ENCODE assay signal across 13 mouse cellular contexts in the genomic region with DNA sequence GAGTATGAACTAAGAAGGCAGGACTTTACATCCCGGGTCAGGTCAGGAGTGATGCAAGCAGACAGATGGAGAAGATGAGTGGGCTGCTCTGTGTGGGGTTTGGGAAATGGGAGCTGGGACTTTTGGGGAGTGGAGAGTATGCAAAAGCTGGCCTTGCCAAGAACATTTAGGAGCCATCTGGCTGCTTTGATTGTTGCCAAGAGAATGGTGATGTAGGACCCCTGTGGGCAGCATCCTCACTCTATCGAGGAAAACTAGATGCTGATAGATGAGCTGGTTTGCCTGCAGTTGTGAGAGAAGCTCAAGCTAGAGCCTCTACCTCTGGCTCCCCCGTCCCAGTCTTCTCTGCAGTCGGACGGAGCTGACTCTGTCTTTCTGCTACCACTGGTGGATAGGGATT. TPM values are rescaled to one million over a fixed set of nuclear protein-coding genes. Genes with fewer than 3 reads are reported as not detected.
DNase-seq lines count a peak whose midpoint lies in the region; ATAC-seq lines count a peak whose summit lies in the region.
"Had no signal": no experiment of that assay in that cellular context is flagged by ENCODE, and none has a peak within 500 bp of the region (broad histone marks: within the 10 kb centered on the region; RNA-seq: fewer than 3 reads in every experiment).

No protein-coding gene starts in this region.

- 71% methylated on average over 5 of the region's 5 CpGs for WGBS in neural tube, embryonic 14.5 days

- no peaks in the 10 kb centered on the region for H3K4me1 ChIP-seq in neural tube, embryonic 14.5 days (ENCODE audit: control insufficient read depth, insufficient read depth, low read length)
- H3K4me1 ChIP-seq: stomach, embryonic 15.5 days had no signal

- no peak overlapping the region for H3K4me2 ChIP-seq in neural tube, embryonic 14.5 days (ENCODE audit: low read depth, low read length)
- H3K4me2 ChIP-seq: stomach, embryonic 15.5 days had no signal

- no peaks in the 10 kb centered on the region for H3K27me3 ChIP-seq in neural tube, embryonic 14.5 days (ENCODE audit: control insufficient read depth, insufficient read depth, low read length)
- H3K27me3 ChIP-seq: stomach, embryonic 15.5 days had no signal

- no peaks in the 10 kb centered on the region for H3K9me3 ChIP-seq in neural tube, embryonic 14.5 days (ENCODE audit: control insufficient read depth, low read length)
- H3K9me3 ChIP-seq: stomach, embryonic 15.5 days had no signal

- H3K36me3 ChIP-seq in neural tube, embryonic 14.5 days (ENCODE audit: control insufficient read depth, insufficient read depth, low read length): no peaks in the 10 kb centered on the region
- H3K36me3 ChIP-seq: stomach, embryonic 15.5 days had no signal

- DNase-seq in neural tube, embryonic 10.5 days (ENCODE audit: extremely low spot score, low spot score): no peak
- peak; percentile 81 to 88 for DNase-seq in layer of hippocampus, adult 18-20 months (ENCODE audit: low spot score in 2 of 2)
- peak; percentile 19 to 67 for DNase-seq in left cerebral cortex, adult 9 months (ENCODE audit: low spot score in 2 of 2)
- DNase-seq in telencephalon, adult 2 months (ENCODE audit: low read depth, low spot score): peak; percentile 64
- DNase-seq in urinary bladder, postnatal 14 days (ENCODE audit: low spot score): no peak
- no peak for DNase-seq in lung, postnatal 36 days
- DNase-seq in testis, postnatal 14 days (ENCODE audit: low spot score): no peak
- DNase-seq: heart, adult 18-20 months; heart, postnatal 4 days; lung, postnatal 4 days; retina, postnatal 1 day had no signal

- H3K4me3 ChIP-seq in neural tube, embryonic 14.5 days (ENCODE audit: low read depth, low read length): no peak overlapping the region
- H3K4me3 ChIP-seq: stomach, embryonic 15.5 days had no signal

- no peak overlapping the region for H3K9ac ChIP-seq in neural tube, embryonic 14.5 days (replicated peaks; ENCODE audit: low read depth, low read length)
- H3K9ac ChIP-seq: stomach, embryonic 15.5 days had no signal

- no peak overlapping the region for H3K27ac ChIP-seq in neural tube, embryonic 14.5 days (ENCODE audit: low read depth, low read length)
- H3K27ac ChIP-seq: stomach, embryonic 15.5 days had no signal

- peak; percentile 54; the same call in 1 of the 2 replicates for ATAC-seq in neural tube, embryonic 14.5 days (ENCODE audit: low read depth)

RNA-seq across cellular contexts. Expression of gene Gpr39, which starts 47.5 kb away (rescaled TPM):
- not detected in 2 replicates for polyA plus RNA-seq in neural tube, embryonic 14.5 days (2014; fragmentation: Nextera tagmentation; extraction: Ambion mirVana)
- under 1 TPM in 1 of 2 experiments, not detected in 1; 0.27 TPM for total RNA-seq in layer of hippocampus, adult 18-20 months (2021)

Comparison
In these comparisons a context has a peak if more than half of its experiments do, and no peak if none do; other contexts are left out.
1. DNase-seq: peak in layer of hippocampus, adult 18-20 months (2 of 2), left cerebral cortex, adult 9 months (2 of 2) and telencephalon, adult 2 months (single experiment); none in neural tube, embryonic 10.5 days (single experiment), urinary bladder, postnatal 14 days (single experiment), lung, postnatal 36 days (single experiment) and testis, postnatal 14 days (single experiment).